Mouse (Mus musculus) heart, embryonic 12.5 days (tissue): ENCODE results near the gene Lactb. TPM values are rescaled to one million over a fixed set of nuclear protein-coding genes. Genes with fewer than 3 reads are reported as not detected.
A peak's percentile ranks its signal among the peaks of the same experiment; 100 is the strongest.
"Not testable (repeated sequence)": the region's sequence is repeated elsewhere in the genome, so short reads cannot be mapped to it uniquely, and the experiment has no call there.

Experiments
- ATAC-seq: fragments of 200-750 bp; cut with Nextera tagmentation; 2 replicates; pipeline ENCODE4 v1.8.0; 2017; ENCODE audit warnings: moderate TSS enrichment, moderate library complexity; ENCODE audit not compliant: insufficient number of reproducible peaks, low FRiP score
- H3K27ac ChIP-seq: fragments of 300-500 bp; sonication (generic); 2 replicates; pipeline ENCODE4 v1.5.1; 2016; ENCODE audit warnings: mild to moderate bottlenecking, moderate library complexity; ENCODE audit not compliant: poor library complexity, severe bottlenecking
- H3K27me3 ChIP-seq: fragments of 300-500 bp; sonication (generic); replicated peaks from 2 replicates; pipeline ENCODE4 v1.6.1; 2016; ENCODE audit warnings: mild to moderate bottlenecking, moderate library complexity
- H3K36me3 ChIP-seq: fragments of 300-500 bp; sonication (generic); 2 replicates; pipeline ENCODE4 v1.6.1; 2016; ENCODE audit warnings: mild to moderate bottlenecking, moderate library complexity
- H3K4me1 ChIP-seq: fragments of 300-500 bp; sonication (generic); replicated peaks from 2 replicates; pipeline ENCODE4 v1.6.1; 2016; ENCODE audit warnings: mild to moderate bottlenecking
- H3K4me2 ChIP-seq: fragments of 300-500 bp; sonication (generic); 2 replicates; pipeline ENCODE4 v1.6.1; 2016; ENCODE audit warnings: mild to moderate bottlenecking, moderate library complexity
- H3K4me3 ChIP-seq: fragments of 300-500 bp; sonication (generic); 2 replicates; pipeline ENCODE4 v1.5.1; 2016; ENCODE audit warnings: mild to moderate bottlenecking
- H3K9ac ChIP-seq: fragments of 300-500 bp; sonication (generic); 2 replicates; pipeline ENCODE4 v1.6.1; 2016; ENCODE audit warnings: mild to moderate bottlenecking, moderate library complexity
- H3K9me3 ChIP-seq: fragments of 300-500 bp; sonication (generic); replicated peaks from 2 replicates; pipeline ENCODE4 v1.6.1; 2016; ENCODE audit warnings: mild to moderate bottlenecking, moderate library complexity
- WGBS: fragments of 180-500 bp; shearing (Covaris S2); methylation state at CpG from one replicate; pipeline ENCODE4 v1.1.7; 2016; 5-methylcytosine and 5-hydroxymethylcytosine counted together
- polyA plus RNA-seq: library from polyadenylated mRNA; unstranded; fragments of >200 nt; fragmentation: Nextera tagmentation; extraction: Ambion mirVana; gene quantifications from 2 replicates; pipeline ENCODE4 v1.2.1, GENCODE M21; 2016

Lactb gene
- polyA plus RNA-seq, 1 experiment from 2014 or later: 10.1 TPM

DNA sequence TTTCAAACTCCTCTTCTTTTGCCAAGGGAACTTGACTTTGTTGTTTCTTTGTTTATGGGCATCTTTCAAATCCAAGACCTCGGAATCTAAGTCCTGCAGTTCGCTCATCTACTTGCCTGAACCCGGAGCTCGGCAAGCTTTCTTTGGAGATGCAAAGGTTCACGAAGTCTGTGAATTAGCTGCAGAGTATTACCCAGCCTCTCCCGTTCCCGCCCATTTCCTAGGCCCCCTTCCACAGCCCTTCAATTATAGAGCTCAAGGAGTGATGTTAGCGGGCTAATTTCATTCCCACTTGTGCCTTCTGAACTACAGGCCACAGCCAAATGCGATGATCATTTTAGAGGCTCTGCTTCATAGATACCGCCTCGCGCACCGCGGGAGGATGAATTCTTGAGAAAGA, 55.3 kb downstream of the Lactb start:
- no peaks in the 10 kb centered on the region for H3K27me3 ChIP-seq
- H3K27ac ChIP-seq: peak overlapping the region; percentile 32; the same call in 1 of the 2 replicates
- peak overlapping the region; percentile 91 for H3K4me2 ChIP-seq
- H3K4me1 ChIP-seq: peaks cover 33% of the 10 kb centered on the region
- ATAC-seq: peak; percentile 25; the same call in 1 of the 2 replicates
- no peaks in the 10 kb centered on the region for H3K36me3 ChIP-seq
- peak overlapping the region; percentile 77 for H3K4me3 ChIP-seq
- WGBS: under 1% methylated on average over 14 of the region's 14 CpGs
- H3K9ac ChIP-seq: peak overlapping the region; percentile 69
- H3K9me3 ChIP-seq: no peaks in the 10 kb centered on the region

DNA sequence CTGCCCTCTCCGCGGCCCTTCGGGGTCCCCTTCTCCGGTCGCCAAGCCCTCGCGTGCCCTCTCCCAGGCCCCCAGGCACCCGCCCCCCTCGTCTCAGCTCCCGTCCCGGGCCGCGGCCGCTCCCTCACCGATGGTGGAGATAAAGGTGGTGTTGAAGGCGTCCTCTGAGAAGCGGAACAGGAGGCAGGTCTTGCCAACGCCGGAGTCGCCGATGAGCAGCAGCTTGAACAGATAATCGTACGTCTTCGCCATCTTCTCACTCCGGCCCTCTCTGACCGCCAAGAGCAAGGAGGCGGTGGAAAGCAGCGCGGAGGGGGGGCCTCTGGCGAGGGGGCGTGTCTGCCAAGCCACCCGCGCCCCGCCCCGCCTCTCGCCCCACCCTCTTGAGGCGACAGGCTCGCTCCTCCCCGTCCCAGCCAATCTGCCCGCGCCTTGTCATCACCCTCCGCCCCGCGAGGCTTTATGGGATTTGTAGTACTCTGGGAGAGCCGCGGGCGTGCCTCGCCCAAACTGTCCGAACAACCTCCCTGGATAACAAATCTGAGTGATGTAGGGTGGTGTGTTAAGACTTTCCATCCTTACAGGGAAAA, 55.8 kb downstream of the Lactb start, which contains the start of gene Rab8b:
TSS of gene Rab8b (minus strand) at position 306 of the 590 bp plus-strand sequence.
- Histone ChIP-seq H3K4me3 (peak within 1 kb of the TSS; percentile 77), H3K9me3 (no peaks in the 10 kb centered on the region), H3K36me3 (no peaks in the 10 kb centered on the region), H3K27me3 (no peaks in the 10 kb centered on the region), H3K27ac (peak within 1 kb of the TSS; percentile 80), H3K4me1 (peaks cover 34% of the 10 kb centered on the region), H3K9ac (peak within 1 kb of the TSS; percentile 80), H3K4me2 (peak within 1 kb of the TSS; percentile 91)
- WGBS: 0% methylated on average over 47 of the region's 49 CpGs
- peak; percentile 96 for ATAC-seq

DNA sequence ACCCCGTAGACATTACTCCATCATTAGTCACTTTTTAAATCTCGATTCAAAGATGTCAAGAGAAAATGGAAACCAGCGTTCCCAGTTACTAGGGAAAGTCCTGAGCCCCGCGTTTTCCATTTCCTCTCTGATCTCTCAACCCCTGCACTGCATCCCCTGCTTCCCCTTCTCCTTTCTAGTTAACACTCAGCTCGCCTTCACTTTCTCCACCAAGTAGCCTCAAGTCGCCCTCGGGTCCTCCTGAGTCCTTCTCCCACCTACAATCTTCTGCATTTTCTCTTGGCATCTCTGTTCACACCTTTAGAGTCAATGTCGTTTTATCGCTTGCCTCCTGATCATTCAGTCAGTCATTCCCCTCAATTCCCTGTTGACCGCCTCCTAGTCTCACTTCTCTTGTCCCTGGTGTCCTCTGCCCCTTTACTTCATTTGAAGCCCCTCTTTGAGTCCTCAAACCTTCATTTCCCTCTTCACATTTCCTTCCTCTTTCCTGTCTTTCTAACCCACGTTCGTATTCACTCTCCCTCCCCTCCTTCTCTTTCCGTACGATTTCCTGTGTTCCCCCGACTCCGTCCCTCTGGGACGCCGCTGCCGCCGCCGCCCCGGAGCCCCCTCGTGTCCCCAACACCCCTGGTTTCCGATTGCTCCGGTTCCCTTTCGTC, 56.5 kb downstream of the Lactb start:
- peak overlapping the region; percentile 80 for H3K9ac ChIP-seq
- peak overlapping the region; percentile 80 for H3K27ac ChIP-seq
- H3K4me2 ChIP-seq: peak overlapping the region; percentile 91
- peaks cover 40% of the 10 kb centered on the region for H3K4me1 ChIP-seq
- 2% methylated on average over 27 of the region's 27 CpGs for WGBS
- peak overlapping the region; percentile 77 for H3K4me3 ChIP-seq
- H3K9me3 ChIP-seq: no peaks in the 10 kb centered on the region
- no peak for ATAC-seq
- H3K27me3 ChIP-seq: no peaks in the 10 kb centered on the region
- no peaks in the 10 kb centered on the region for H3K36me3 ChIP-seq

DNA sequence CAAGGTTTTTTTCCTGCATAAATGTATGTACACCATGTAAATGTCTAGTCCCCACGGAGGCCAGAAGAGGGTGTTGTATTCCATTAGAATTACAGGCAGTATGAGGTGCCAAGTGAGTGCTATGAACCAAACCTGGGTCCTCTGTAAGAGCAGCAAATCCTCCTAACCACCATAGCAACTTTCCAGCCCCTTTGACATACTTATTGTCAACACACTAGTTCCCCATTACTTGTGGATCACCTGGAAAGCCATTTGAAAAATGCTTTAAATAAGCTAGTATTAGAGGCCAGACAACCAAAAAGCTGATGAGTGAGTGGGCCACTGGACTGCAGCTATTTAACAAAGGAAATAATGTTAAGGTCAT, 57.4 kb downstream of the Lactb start:
- ATAC-seq: no peak
- Histone ChIP-seq H3K36me3 (no peaks in the 10 kb centered on the region), H3K4me1 (peaks cover 42% of the 10 kb centered on the region), H3K27ac (no peak overlapping the region), H3K4me2 (0 out of 2 replicates have a peak overlapping the region, but pooled peaks have one; percentile 4), H3K27me3 (no peaks in the 10 kb centered on the region), H3K4me3 (peak overlapping the region; percentile 77; the same call in 1 of the 2 replicates), H3K9me3 (no peaks in the 10 kb centered on the region), H3K9ac (no peak overlapping the region)
- WGBS: 68% methylated on average over 1 of the region's 1 CpGs

DNA sequence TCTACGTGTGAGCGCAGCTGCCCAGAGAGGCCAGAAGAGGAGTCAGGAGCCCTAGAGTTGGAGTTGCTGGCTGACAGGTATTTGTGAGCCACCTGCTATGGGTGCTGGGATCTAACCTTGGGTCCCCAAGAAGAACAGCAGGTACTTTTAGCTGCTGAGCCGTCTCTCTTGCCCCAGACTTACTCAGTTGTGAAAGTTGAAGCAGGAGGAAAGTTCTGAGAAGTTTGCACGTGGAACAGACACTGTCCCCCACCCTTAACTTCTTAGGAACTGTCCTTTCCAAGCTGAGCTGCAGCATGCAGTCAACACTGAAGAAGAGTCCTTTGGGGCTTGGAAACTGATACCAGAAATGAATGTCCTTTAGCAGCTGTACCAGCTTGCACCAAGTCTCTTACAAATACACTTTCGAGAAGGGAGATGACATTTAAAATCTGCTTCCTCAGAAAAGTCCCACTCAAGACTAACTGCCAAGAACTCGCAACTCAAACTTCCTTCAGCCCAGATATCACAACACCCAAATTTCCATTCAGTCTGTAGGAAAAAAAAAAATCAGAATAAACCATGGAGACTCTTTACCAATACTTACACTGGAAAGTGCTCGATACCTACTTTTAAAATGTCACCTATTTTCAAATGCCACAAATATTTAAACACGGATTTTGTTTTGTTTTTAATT, 57.9 kb downstream of the Lactb start:
- peaks cover 42% of the 10 kb centered on the region for H3K4me1 ChIP-seq
- no peaks in the 10 kb centered on the region for H3K9me3 ChIP-seq
- H3K27ac ChIP-seq: no peak overlapping the region
- no peak overlapping the region for H3K9ac ChIP-seq
- peak overlapping the region; percentile 25; the same call in 1 of the 2 replicates for H3K4me2 ChIP-seq
- no peaks in the 10 kb centered on the region for H3K27me3 ChIP-seq
- no peaks in the 10 kb centered on the region for H3K36me3 ChIP-seq
- no peak for ATAC-seq
- H3K4me3 ChIP-seq: no peak overlapping the region
- 77% methylated on average over 8 of the region's 8 CpGs for WGBS

DNA sequence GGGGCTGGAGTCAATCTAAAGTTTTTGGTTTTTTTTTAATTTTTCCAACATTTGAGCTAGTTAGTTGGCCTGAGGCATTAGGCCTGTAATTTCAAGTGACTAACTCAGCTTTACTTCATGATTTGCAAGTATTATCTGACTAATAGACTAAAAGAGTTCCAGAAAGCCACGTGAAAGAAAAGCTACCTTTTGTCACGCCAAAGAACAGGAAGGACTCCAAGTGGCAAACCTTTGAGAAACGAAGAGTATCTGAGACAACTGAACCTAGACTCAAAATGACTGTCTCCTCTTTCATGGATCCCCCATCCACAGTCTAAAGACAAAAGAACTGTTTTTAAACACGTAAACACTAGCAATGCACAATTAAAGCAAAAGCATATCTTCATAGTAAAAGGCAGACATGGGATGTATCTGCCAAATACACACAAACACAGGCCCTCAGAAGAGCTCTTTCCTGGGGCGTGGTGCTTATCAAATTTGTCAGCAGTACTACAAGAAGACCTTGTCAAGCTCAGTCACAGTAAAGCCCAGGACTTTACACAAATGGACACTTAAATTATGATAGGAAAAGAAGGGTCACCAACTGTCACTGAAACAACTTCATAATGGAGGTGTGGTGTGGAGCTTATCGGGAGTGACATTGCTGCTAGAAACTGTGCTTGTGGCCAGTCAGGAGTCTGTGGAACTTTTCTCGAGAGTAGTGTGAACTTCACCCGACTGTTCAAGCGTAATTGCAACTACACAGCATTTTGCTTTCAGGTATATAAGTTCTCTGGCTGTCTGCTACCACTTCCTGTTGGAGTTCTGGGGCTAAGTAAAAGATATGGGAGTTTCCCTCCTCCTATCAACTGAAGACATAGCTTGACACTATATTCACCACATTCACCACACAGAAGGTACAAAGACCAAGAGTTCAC, 59.2 kb downstream of the Lactb start:
- Histone ChIP-seq H3K27me3 (no peaks in the 10 kb centered on the region), H3K4me2 (peak overlapping the region; percentile 27; the same call in 1 of the 2 replicates), H3K4me1 (peaks cover 42% of the 10 kb centered on the region), H3K9ac (no peak overlapping the region), H3K9me3 (no peaks in the 10 kb centered on the region), H3K36me3 (no peaks in the 10 kb centered on the region), H3K4me3 (0 out of 2 replicates have a peak overlapping the region, but pooled peaks have one; percentile 8), H3K27ac (peak overlapping the region; percentile 60)
- WGBS: 56% methylated on average over 9 of the region's 9 CpGs
- ATAC-seq: no peak

DNA sequence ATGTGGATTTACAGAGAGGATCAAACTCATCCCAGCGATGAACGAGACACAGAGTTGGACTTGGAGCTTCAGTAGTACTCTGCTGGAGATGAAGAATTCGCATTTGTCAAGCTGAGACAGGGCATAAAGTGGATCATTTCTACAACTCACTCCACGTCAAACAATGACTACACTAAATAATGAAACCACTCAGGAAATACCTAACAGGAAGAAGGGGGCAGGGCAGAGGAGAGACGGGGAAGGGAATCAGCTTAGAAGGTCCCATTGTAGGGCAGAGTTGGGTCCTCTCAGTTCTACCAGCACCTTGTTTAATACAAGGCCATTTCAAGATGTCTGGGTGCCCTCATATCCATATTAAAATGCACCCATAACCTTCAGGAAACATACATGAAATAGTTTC, 59.9 kb downstream of the Lactb start:
- Histone ChIP-seq H3K4me2 (no peak overlapping the region), H3K9me3 (no peaks in the 10 kb centered on the region), H3K36me3 (no peaks in the 10 kb centered on the region), H3K27ac (no peak overlapping the region), H3K4me3 (no peak overlapping the region), H3K4me1 (peaks cover 40% of the 10 kb centered on the region), H3K27me3 (no peaks in the 10 kb centered on the region), H3K9ac (no peak overlapping the region)
- WGBS: 72% methylated on average over 5 of the region's 5 CpGs
- no peak for ATAC-seq

DNA sequence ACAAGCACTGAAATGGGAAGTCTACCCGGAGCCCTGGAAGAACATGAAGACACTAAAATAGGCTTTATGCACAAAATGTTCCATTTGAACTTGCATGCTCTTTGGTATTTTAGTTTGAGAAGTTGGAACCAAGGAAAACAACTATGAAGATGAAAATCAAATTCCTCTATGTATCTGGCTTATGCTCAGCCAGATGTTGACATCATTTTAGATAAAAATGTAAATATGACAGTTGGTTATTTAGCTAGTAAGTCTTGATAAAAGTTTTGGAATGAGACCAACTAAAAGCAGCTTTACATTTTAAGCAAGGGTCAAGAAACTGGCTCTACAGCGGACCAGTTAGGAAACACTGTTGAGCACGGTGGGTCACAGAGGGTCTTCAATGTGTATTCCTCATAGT, 60.7 kb downstream of the Lactb start:
- H3K9ac ChIP-seq: no peak overlapping the region
- 83% methylated on average over 3 of the region's 3 CpGs for WGBS
- peaks cover 40% of the 10 kb centered on the region for H3K4me1 ChIP-seq
- H3K36me3 ChIP-seq: no peaks in the 10 kb centered on the region
- H3K4me2 ChIP-seq: no peak overlapping the region
- no peak for ATAC-seq
- no peak overlapping the region for H3K4me3 ChIP-seq
- H3K27ac ChIP-seq: no peak overlapping the region
- no peaks in the 10 kb centered on the region for H3K9me3 ChIP-seq
- H3K27me3 ChIP-seq: no peaks in the 10 kb centered on the region

DNA sequence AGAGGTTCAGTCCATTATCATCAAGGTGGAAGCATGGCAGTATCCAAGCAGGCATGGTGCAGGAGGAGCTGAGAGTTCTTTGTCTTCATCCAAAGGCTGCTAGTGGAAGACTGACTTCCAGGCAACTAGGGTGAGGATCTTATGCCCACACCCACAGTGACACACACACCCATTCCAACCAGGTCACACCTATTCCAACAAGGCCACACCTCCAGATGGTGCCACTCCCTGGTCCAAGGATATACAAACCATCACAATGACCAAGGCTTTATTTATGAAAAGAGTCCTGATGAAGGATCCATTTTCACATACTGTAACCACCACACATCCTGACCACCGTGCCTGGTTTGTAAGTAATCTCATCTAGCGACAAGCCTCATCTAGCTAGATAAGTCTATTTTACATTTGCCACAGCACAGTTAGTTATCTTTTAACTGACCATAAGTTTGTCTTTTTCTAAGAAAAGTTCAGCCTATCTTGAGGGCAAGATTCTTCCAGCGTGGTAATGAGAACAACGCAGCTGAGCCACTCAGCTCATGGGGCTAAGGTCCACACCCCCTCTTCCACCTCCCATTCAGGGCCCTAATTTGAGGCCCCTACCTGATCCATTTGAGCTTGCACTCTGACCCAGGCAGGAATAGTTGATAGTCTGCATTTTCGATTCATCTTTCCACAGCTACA, 61.9 kb downstream of the Lactb start:
- WGBS: 81% methylated on average over 5 of the region's 5 CpGs
- not testable (repeated sequence) for ATAC-seq, H3K36me3 ChIP-seq, H3K9ac ChIP-seq, H3K27me3 ChIP-seq, H3K4me2 ChIP-seq, H3K4me3 ChIP-seq, H3K9me3 ChIP-seq
- Histone ChIP-seq H3K4me1 (peaks cover 40% of the 10 kb centered on the region), H3K27ac (0 out of 2 replicates have a peak overlapping the region, but pooled peaks have one; percentile 6)

DNA sequence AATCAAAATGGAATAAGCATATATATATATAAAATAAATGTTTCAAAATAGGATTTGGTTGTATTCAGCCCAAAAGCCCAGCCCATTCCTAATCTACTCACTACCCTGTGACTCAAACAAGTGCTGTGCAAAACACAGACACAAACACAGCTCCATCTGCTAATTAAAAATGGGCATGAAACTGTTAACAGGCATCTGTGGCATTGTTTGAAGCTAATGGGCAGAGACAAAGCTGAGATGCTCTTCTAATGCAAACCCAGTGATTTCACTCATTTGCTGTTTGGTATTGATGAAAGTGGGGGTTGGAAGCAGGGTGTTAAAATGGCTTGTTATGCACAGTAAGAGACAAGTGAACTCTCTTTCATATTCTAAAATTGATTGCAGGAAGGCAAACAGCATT, 63.0 kb downstream of the Lactb start:
- Histone ChIP-seq H3K4me1 (peaks cover 35% of the 10 kb centered on the region), H3K4me2 (no peak overlapping the region)
- ATAC-seq: no peak

More for the DNA sequence above, 63.0 kb downstream of the Lactb start:
- Histone ChIP-seq H3K36me3 (no peaks in the 10 kb centered on the region), H3K9ac (no peak overlapping the region), H3K27ac (no peak overlapping the region), H3K4me3 (no peak overlapping the region), H3K27me3 (no peaks in the 10 kb centered on the region), H3K9me3 (no peaks in the 10 kb centered on the region)
